Mouse (Mus musculus) embryonic facial prominence, embryonic 10.5 days (tissue): Measurements from ENCODE around the gene Rhobtb3. TPM values are rescaled to one million over a fixed set of nuclear protein-coding genes. Genes with fewer than 3 reads are reported as not detected.
"Not testable (repeated sequence)": the region's sequence is repeated elsewhere in the genome, so short reads cannot be mapped to it uniquely, and the experiment has no call there.

Experiments used
- DNase-seq: peaks from one replicate; pipeline ENCODE4 v3.0.0-alpha.2; 2017; ENCODE audit warnings: low spot score
- H3K27ac ChIP-seq: fragments of 300-500 bp; sonication (generic); replicated peaks from 2 replicates; pipeline ENCODE4 v1.5.1; 2016; ENCODE audit warnings: mild to moderate bottlenecking
- H3K27me3 ChIP-seq: fragments of 300-500 bp; sonication (generic); replicated peaks from 2 replicates; pipeline ENCODE4 v1.6.1; 2016; ENCODE audit warnings: low read depth, mild to moderate bottlenecking; ENCODE audit not compliant: poor library complexity, severe bottlenecking
- H3K36me3 ChIP-seq: fragments of 300-500 bp; sonication (generic); replicated peaks from 2 replicates; pipeline ENCODE4 v1.6.1; 2016; ENCODE audit warnings: mild to moderate bottlenecking, moderate library complexity
- H3K4me1 ChIP-seq: fragments of 300-500 bp; sonication (generic); 2 replicates; pipeline ENCODE4 v1.6.1; 2016
- H3K4me3 ChIP-seq: fragments of 300-500 bp; sonication (generic); 2 replicates; pipeline ENCODE4 v1.5.1; 2016; ENCODE audit warnings: mild to moderate bottlenecking, moderate library complexity
- H3K9me3 ChIP-seq: fragments of 300-500 bp; sonication (generic); 2 replicates; pipeline ENCODE4 v1.6.1; 2016; ENCODE audit warnings: mild to moderate bottlenecking
- WGBS: fragments of 180-500 bp; shearing (Covaris S2); methylation state at CpG from one replicate; pipeline ENCODE4 v1.1.7; 2016; 5-methylcytosine and 5-hydroxymethylcytosine counted together
- polyA plus RNA-seq: library from polyadenylated mRNA; unstranded; fragments of >200 nt; fragmentation: Nextera tagmentation; extraction: Ambion mirVana; gene quantifications from 2 replicates; pipeline ENCODE4 v1.2.1, GENCODE M21; 2016

Rhobtb3 gene
- polyA plus RNA-seq, 1 experiment from 2014 or later: 52.7 TPM

- peak; percentile 58 for DNase-seq
These were observed 994 bp downstream of the Rhobtb3 start for GRCm38 (mm10) chr13:75942731-75943130.

GRCm38 (mm10) chr13:75941518-75942295 is 2.0 kb downstream of the Rhobtb3 start:
- no peaks in the 10 kb centered on the region for H3K27me3 ChIP-seq
- H3K36me3 ChIP-seq: peaks cover 42% of the 10 kb centered on the region
- 87% methylated on average over 5 of the region's 5 CpGs for WGBS
- peak overlapping the region; percentile 88 for H3K4me3 ChIP-seq
- peaks cover 19% of the 10 kb centered on the region for H3K4me1 ChIP-seq
- no peaks in the 10 kb centered on the region for H3K9me3 ChIP-seq
- no peak overlapping the region for H3K27ac ChIP-seq
- DNase-seq: no peak

More at GRCm38 (mm10) chr13:75942731-75943130, 994 bp downstream of the Rhobtb3 start:
- no peaks in the 10 kb centered on the region for H3K9me3 ChIP-seq
- H3K4me1 ChIP-seq: peaks cover 19% of the 10 kb centered on the region
- H3K36me3 ChIP-seq: peaks cover 36% of the 10 kb centered on the region
- peak overlapping the region; percentile 100 for H3K27ac ChIP-seq
- 1% methylated on average over 6 of the region's 6 CpGs for WGBS
- H3K27me3 ChIP-seq: no peaks in the 10 kb centered on the region
- peak overlapping the region; percentile 88 for H3K4me3 ChIP-seq

- peak overlapping the region; percentile 88 for H3K4me3 ChIP-seq
- 90% methylated on average over 2 of the region's 2 CpGs for WGBS
- no peaks in the 10 kb centered on the region for H3K9me3 ChIP-seq
- peaks cover 42% of the 10 kb centered on the region for H3K36me3 ChIP-seq
- H3K27ac ChIP-seq: no peak overlapping the region
- no peak for DNase-seq
- no peaks in the 10 kb centered on the region for H3K27me3 ChIP-seq
- peaks cover 19% of the 10 kb centered on the region for H3K4me1 ChIP-seq
These were observed 2.8 kb downstream of the Rhobtb3 start for GRCm38 (mm10) chr13:75940791-75941517.

- H3K36me3 ChIP-seq: peaks cover 42% of the 10 kb centered on the region
- DNase-seq: no peak
- 95% methylated on average over 5 of the region's 5 CpGs for WGBS
- no peaks in the 10 kb centered on the region for H3K27me3 ChIP-seq
- H3K4me1 ChIP-seq: peaks cover 14% of the 10 kb centered on the region
- no peak overlapping the region for H3K27ac ChIP-seq
- no peak overlapping the region for H3K4me3 ChIP-seq
- no peaks in the 10 kb centered on the region for H3K9me3 ChIP-seq
These were observed 4.9 kb downstream of the Rhobtb3 start for GRCm38 (mm10) chr13:75938866-75939265.

GRCm38 (mm10) chr13:75933287-75933686 is 10.4 kb downstream of the Rhobtb3 start:
- H3K9me3 ChIP-seq: no peaks in the 10 kb centered on the region
- no peaks in the 10 kb centered on the region for H3K27me3 ChIP-seq
- H3K27ac ChIP-seq: no peak overlapping the region
- peaks cover 5% of the 10 kb centered on the region; the same call in 1 of the 2 replicates for H3K4me1 ChIP-seq
- DNase-seq: no peak
- H3K36me3 ChIP-seq: peaks cover 61% of the 10 kb centered on the region
- H3K4me3 ChIP-seq: no peak overlapping the region
- WGBS: 84% methylated on average over 1 of the region's 1 CpGs

GRCm38 (mm10) chr13:75931073-75931472 is 12.7 kb downstream of the Rhobtb3 start:
- no peak overlapping the region for H3K27ac ChIP-seq
- WGBS: 41% methylated on average over 5 of the region's 5 CpGs
- H3K36me3 ChIP-seq: peaks cover 66% of the 10 kb centered on the region
- H3K27me3 ChIP-seq: no peaks in the 10 kb centered on the region
- peak; percentile 54 for DNase-seq
- H3K9me3 ChIP-seq: no peaks in the 10 kb centered on the region
- H3K4me3 ChIP-seq: no peak overlapping the region
- peaks cover 5% of the 10 kb centered on the region; the same call in 1 of the 2 replicates for H3K4me1 ChIP-seq

- Histone ChIP-seq H3K9me3 (no peaks in the 10 kb centered on the region), H3K27me3 (no peaks in the 10 kb centered on the region), H3K27ac (no peak overlapping the region), H3K4me1 (peaks cover 5% of the 10 kb centered on the region; the same call in 1 of the 2 replicates), H3K4me3 (no peak overlapping the region), H3K36me3 (peaks cover 66% of the 10 kb centered on the region)
- no peak for DNase-seq
- 87% methylated on average over 2 of the region's 2 CpGs for WGBS
These were observed 13.1 kb downstream of the Rhobtb3 start for GRCm38 (mm10) chr13:75930660-75931059.

- peaks cover 5% of the 10 kb centered on the region; the same call in 1 of the 2 replicates for H3K4me1 ChIP-seq
- no peaks in the 10 kb centered on the region for H3K27me3 ChIP-seq
- no peaks in the 10 kb centered on the region for H3K9me3 ChIP-seq
- peaks cover 66% of the 10 kb centered on the region for H3K36me3 ChIP-seq
- WGBS: 94% methylated on average over 20 of the region's 20 CpGs
- H3K4me3 ChIP-seq: no peak overlapping the region
- H3K27ac ChIP-seq: no peak overlapping the region
- no peak for DNase-seq
These were observed 13.7 kb downstream of the Rhobtb3 start for GRCm38 (mm10) chr13:75930023-75930422.

GRCm38 (mm10) chr13:75929071-75929470 is 14.7 kb downstream of the Rhobtb3 start:
- DNase-seq, H3K9me3 ChIP-seq, H3K27ac ChIP-seq, H3K4me3 ChIP-seq, H3K4me1 ChIP-seq, H3K27me3 ChIP-seq: not testable (repeated sequence)
- peaks cover 66% of the 10 kb centered on the region for H3K36me3 ChIP-seq
- 93% methylated on average over 5 of the region's 5 CpGs for WGBS

- Histone ChIP-seq H3K27me3 (no peaks in the 10 kb centered on the region), H3K4me1 (peaks cover 5% of the 10 kb centered on the region; the same call in 1 of the 2 replicates), H3K36me3 (peaks cover 61% of the 10 kb centered on the region), H3K9me3 (no peaks in the 10 kb centered on the region), H3K27ac (no peak overlapping the region), H3K4me3 (no peak overlapping the region)
- DNase-seq: no peak
These were observed 15.8 kb downstream of the Rhobtb3 start for GRCm38 (mm10) chr13:75927951-75928350.

- H3K36me3 ChIP-seq: peaks cover 93% of the 10 kb centered on the region
- 72% methylated on average over 4 of the region's 4 CpGs for WGBS
- no peak for DNase-seq
- H3K9me3 ChIP-seq: no peaks in the 10 kb centered on the region
- no peaks in the 10 kb centered on the region for H3K27me3 ChIP-seq
- no peaks in the 10 kb centered on the region for H3K4me1 ChIP-seq
- no peak overlapping the region for H3K27ac ChIP-seq
- H3K4me3 ChIP-seq: no peak overlapping the region
These were observed 29.6 kb downstream of the Rhobtb3 start for GRCm38 (mm10) chr13:75914151-75914550.

GRCm38 (mm10) chr13:75908187-75908586 is 35.5 kb downstream of the Rhobtb3 start:
- no peaks in the 10 kb centered on the region for H3K27me3 ChIP-seq
- peaks cover 84% of the 10 kb centered on the region for H3K36me3 ChIP-seq
- H3K27ac ChIP-seq: no peak overlapping the region
- no peaks in the 10 kb centered on the region for H3K9me3 ChIP-seq
- peaks cover 8% of the 10 kb centered on the region for H3K4me1 ChIP-seq
- no peak for DNase-seq
- WGBS: 71% methylated on average over 2 of the region's 2 CpGs
- no peak overlapping the region for H3K4me3 ChIP-seq

GRCm38 (mm10) chr13:75907133-75907532 is 36.6 kb downstream of the Rhobtb3 start:
- H3K4me3 ChIP-seq: no peak overlapping the region
- H3K9me3 ChIP-seq: no peaks in the 10 kb centered on the region
- H3K27me3 ChIP-seq: no peaks in the 10 kb centered on the region
- 85% methylated on average over 5 of the region's 5 CpGs for WGBS
- peaks cover 87% of the 10 kb centered on the region for H3K36me3 ChIP-seq
- peaks cover 8% of the 10 kb centered on the region for H3K4me1 ChIP-seq
- H3K27ac ChIP-seq: no peak overlapping the region
- DNase-seq: no peak
